Mouse (Mus musculus) lung, postnatal 25 days (tissue): ENCODE data around the gene Mettl16.
A peak's percentile ranks its signal among the peaks of the same experiment; 100 is the strongest.

ENCODE experiments used
- DNase-seq: peaks from one replicate; pipeline ENCODE4 v3.0.0; 2022; ENCODE audit warnings: low spot score

The Mettl16 gene

DNA sequence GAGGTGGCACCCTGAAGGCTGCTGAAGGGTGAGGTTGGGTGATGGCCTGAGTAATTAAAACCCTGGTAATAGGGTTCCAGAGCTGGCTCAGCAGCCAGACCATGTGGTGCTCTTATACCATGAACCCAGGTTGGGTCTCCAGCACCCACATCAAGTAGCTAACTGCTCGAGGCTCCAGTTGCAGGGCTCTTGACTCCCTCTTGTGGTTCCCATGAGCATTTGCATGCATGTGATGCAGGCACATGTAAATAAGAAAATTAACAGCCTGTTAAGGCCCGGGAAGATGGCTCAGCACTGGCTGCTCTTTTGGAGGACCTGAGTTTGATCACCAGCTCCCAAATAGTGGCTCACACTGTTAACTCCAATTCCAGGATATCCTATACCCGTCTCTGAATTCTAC lies 75.2 kb downstream of the Mettl16 start:
- DNase-seq: no peak

DNA sequence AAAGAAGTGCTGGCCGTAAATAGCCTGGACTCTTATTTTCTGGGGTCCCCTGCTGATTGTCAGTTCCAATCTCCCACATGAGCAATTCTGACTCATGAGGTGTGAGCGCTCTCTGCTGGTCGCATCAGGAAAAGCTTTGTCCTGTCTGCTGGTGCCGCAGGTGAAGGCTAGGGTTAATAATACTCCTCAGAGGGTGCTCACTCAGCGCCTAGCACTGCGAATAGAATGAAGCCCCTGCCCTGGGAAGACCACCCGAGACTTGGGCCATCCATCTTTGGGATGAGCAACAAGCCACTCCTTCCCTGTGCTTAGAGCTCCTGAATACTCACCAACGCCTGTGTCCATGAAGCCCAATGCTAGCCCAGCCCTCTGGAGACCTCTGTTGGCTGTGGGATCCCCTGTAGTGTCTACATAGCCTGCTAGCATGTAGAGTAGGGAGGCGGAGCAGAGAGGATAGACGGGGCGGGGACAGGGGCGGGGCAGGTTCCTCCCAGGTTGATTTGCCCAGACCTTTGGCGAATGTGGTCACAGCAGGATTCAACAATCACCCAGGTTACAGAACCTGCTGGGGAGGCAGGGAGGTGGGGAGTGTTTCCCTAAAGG lies 77.4 kb downstream of the Mettl16 start:
- peak; percentile 81 for DNase-seq

DNA sequence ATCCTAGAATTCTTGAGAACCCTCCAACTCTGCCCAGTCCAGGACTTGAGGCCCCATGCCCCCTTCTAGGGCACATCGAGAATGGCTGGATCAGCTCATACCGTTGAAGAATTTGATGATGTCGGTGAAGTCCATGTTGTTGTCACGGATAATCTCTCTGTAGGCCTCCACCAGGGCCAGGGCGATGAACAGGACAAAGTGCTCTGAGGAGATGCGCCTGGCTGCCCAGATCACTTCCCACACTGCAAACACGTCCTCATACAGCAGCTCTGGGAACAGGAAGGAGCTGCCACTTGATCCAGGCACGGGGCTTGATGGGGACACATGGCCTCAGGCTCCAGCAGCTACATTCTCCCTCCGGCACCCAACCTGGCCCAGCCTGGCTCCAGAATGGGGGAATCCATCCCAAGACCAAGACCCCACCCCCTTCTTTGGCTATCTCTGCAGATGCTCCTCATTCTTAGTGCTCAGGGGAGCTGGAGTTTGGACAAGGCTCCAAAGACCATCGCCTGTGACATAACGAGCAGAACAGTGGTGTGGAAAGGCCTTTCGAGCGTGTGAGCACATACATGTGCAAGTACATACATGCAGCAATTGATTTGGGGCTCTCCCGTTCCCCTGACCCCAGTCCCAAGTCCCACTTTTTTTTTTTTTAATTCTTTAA lies 80.5 kb downstream of the Mettl16 start:
- no peak for DNase-seq

DNA sequence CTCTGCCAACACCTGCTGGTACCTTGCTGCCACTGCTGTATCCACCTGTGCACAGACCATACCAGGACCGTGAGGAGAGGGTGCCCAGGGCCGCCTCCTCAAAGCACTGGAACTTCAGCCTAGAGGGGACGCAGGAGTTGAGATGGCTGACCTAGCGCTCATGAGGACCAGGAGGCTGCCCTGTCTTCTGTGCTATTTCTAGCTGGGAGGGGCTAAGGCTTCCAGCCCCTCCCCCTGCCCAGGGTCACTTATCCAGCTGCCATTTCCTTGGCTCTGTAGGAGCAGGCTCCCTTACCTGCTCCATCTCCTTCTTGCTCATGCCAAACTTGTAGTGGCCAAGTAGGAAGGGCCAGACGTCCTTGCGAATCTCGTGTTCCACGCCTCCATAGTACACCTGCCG lies 87.1 kb downstream of the Mettl16 start:
- no peak for DNase-seq

DNA sequence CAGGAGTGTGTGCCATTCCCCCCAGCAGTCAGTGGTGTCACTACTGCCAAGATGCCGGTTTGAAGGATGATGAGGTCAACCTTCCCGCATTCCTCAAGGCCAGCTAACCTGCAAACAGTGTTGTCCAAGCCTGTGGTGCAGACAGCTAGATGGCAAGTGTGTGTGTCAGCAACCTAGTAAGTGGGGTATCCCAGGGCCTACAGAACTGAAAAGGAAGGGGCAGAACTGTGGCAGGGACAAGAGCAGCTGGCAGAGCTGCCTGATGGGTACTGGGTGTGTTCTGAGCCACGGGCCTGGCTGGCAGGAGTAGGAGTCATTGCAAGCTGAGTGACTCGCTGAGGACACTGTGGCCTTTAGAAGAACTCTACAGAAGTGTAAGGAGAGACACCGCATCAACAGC lies 91.5 kb downstream of the Mettl16 start:
- DNase-seq: no peak

DNA sequence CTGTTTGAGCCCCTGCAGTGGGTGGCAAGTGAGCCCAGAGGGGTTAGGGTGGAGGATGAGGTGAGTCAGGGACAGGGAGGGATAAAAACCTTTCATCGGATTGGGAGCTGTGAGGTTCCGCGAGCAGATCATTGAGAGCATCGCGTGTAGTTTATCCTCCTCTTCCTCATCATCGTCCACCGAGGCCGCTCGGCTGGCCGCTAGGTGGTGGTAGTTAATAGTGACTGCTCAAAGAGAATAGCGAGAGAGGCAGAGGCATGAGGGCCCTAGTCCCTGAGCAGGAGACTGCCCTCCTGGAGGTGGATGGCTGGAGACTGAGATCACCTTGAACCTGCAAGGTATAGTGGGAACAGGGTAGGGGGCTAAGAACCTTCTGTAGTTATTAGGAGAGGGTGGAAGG lies 92.8 kb downstream of the Mettl16 start:
- DNase-seq: peak; percentile 37

DNA sequence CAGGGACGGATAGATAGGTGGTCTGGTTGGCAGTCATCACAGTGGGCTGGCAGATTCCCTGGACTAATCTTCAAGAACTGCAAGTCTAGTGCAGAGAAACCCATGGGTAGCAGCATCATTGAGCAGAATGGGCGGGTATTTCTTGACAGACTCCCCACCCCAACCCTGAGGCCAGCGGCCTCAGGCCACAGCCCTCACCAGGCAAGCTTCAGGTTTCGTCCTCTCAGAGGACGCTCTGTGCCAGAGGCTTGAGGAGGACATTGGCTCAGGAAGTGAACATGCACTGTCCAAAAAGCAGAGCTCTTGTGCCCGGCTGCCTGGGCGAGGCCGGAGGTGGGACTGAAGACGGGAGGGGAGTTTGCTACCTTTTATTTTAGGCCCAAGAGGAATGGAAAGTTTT lies 93.8 kb downstream of the Mettl16 start:
- DNase-seq: no peak

DNA sequence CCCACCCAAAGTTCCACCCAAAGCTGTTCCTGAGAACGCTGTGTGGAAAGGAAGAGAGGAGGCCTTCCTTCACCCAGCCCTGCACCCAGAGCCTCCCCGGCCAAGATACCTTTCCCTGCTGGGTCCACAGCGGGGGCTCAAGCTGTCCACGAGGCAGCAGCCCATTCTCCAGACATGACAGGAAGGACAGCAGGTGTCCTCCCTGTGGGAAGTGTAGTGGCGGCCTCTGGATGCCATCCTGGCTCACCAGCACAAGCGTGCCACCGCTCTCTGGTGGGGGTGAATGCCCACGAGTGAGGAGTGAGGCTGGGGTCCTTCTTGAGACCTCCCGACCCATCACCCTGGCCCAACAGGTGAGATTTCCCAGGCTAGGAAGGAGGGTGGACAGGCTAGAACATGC lies 94.6 kb downstream of the Mettl16 start:
- DNase-seq: no peak

DNA sequence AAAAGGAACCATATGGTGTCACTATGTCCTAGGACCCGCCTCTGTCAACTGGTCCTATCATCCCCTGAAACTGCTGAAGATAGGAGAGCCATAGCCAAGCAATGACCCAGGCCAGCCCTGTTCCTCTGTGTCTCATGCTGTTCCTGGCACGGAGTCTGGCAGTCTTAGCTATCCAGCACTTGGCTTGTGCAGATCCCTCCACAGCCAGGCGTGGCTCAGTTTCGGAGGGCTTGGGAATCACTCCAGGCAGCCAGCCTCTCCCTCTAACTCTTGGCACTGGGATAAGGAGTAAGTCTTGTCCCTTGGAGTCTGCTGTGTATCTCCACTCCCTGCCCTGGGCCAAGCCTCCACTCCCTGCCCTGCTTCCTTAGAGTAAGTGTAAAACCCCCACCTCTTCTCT lies 96.0 kb downstream of the Mettl16 start:
- DNase-seq: peak; percentile 75

DNA sequence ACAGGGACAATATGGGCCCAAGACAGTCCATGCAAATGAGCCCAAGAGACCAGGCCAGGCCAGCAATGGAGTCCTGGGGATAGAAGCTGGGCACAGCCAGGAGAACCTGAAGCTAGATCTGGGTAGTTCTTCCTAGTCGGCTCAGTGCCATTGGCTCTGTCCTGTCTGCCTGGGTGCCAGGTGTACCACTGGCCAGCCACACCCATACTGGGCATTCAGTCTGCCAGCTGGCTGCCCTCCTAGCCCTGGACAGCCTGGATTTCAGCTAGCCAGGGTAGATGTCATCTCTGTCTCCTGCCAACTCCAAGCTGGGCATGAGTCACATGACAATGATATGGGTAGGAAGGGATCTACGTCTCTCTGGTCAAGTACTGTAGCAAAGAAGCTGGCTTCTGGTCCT lies 96.6 kb downstream of the Mettl16 start:
- peak; percentile 35 for DNase-seq

DNA sequence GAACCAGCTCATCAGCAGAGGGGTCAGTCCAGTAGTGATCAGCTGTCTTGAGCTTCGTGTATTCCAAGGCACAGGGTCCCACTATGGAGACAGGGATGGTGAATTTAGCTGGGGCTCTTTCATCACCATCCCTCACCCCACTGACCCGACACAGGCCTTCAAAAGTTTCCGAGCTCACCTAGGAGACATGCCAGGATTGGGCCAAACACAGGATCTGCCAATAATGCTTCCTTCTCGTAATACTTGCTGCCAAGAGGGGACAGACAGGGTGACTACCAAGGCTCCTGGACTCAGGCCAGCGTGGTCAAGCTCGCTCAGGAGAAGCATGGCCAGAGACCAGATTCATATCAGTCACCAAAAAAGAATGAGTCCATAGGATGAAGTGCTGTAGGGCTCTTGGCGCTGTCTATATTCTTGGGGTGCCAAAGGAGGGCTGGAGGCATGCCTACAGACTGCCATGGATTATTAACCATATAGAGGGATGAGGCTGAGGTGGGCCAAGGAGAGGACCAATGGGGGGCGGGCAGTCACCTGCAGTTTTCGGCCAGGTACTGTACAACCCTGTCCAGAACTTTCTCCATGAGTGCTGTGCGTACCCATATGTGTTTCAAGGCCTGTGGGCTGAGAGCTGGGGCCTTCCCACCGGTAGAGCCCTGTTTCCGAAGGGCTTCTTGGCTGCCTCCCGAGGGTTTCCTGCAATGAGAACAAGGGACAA lies 97.6 kb downstream of the Mettl16 start:
- no peak for DNase-seq

DNA sequence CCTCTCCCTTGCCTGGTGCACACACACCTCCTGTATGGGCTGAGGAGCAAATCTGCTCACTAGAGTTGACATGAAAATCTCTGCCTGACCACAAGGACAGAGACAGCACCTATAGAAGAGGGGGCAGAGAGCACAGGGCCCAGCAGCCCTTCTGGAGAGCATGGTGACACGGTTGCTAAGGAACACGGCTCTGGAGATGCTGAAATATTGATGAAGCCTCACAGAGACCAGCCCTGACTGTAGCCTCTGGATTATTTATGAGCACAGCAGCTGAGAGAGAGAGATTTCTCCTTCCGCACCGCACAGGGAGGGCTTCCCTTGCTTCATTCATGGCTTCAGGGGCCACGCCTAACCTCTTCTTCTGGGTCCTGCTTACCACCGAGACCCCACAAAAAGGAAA lies 99.0 kb downstream of the Mettl16 start:
- DNase-seq: no peak

DNA sequence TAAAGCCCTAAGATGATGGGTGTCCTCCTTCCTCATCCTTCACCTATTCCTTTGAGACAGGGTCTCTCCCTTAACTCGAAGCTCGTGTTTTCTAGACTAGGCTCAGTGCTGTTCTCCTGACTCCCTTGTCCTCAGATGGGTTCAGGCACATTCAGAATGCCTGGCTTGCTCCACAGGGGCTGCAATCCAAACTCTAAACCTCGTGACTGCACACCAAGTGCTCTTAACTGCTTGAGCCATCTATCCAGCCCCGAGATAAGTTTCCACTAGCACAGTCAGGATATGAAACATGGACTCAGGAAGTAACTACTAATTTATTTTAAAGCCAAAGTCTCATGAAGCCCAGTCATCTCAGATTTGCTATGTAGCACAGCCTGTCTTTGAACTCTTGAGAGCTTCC lies 99.9 kb downstream of the Mettl16 start:
- peak; percentile 66 for DNase-seq

DNA sequence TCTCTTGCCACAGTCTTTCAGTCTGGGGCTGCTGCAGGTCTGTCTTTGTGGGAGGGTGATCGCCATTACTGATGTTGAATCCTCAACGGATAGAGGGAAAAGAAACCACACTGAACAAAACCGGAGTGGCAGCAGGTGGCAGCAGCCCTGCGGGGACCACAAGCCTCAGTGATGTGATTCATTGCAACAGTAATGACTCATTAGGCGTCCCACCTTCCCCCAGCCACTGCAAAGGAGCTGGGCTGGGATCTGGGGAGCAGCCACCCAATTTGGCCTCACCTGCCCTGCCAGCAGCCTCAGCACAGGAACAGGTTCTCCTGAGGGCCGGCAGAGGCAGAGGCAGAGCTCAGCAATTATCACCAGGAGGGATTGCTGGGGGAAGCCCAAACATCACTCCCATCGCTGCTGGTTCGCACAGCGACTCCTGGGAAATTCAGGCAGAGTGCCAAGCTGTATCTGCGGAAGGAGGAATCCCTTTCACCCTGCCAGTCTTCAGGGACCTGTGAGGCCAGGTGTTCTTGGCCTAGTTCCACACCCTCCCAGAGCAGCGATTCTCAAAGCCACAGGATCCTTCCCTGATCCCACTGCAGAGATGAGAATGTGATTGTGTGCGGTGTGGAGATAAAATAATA lies 100.5 kb downstream of the Mettl16 start:
- peak; percentile 35 for DNase-seq

DNA sequence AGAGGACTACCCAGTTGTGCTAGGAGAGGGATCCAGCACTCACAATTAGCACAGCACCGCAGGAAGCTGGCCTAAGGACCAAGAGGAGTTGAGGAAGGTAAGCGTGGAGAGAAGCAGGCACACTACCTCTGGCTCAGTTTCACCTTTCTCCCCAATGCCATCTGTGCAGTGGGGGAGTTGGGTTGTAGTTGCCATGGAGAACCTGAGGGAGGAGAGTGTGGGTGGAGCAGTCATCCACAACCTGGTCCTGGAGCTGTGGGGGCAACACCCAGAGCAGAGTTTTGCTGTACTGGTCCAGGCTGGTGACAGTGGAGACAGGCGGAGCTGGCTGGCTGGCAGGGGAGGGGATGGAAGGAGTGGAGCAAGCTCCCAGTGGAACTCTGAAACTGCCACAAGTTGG lies 104.0 kb downstream of the Mettl16 start:
- DNase-seq: no peak

DNA sequence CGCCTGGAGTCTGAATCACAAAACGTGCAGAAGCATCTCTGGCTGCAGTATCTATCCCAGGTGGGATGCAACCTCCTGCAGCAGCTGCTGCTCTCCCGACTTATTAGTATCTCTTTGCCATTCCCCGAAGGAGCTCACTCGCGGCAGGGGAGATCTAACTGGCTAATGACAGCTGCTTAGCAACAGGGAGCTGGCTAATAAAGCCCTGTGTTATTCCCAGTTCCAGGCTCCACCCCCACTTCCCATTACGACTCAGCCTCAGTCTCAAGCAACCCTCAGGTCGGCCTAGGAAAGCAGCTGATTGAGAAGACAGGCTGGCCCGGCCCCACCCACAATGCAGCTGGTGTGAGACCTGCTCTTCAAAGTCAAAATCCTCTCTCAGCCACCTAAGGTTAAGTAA lies 106.2 kb downstream of the Mettl16 start:
- peak; percentile 61 for DNase-seq
